Mouse (Mus musculus) liver, embryonic 13.5 days (tissue): Measurements from ENCODE around the gene Lrrc51. TPM values are rescaled to one million over a fixed set of nuclear protein-coding genes. Genes with fewer than 3 reads are reported as not detected.

ENCODE experiments used
- microRNA-seq: library from miRNA; unstranded; fragments of <30 nt; microRNA quantifications from one replicate; pipeline ENCODE4, GENCODE M21; 2016
- polyA plus RNA-seq: library from polyadenylated mRNA; unstranded; fragments of >200 nt; fragmentation: Nextera tagmentation; extraction: Ambion mirVana; gene quantifications from 2 replicates; pipeline ENCODE4 v1.2.1, GENCODE M21; 2015

The Lrrc51 gene
- polyA plus RNA-seq, 1 experiment from 2014 or later, result 2.1 TPM

Small RNAs within 50 kb of the gene (microRNA-seq; reads per million reads assigned to microRNA genes)
- gene Gm22655, result not detected

Other genes starting within 250 kb of the Lrrc51 start
- gene Phox2a, start 115.6 kb downstream of the Lrrc51 start, polyA plus RNA-seq, result not detected in 2 replicates
- 3.6 and 5.2 TPM in 2 replicates for gene Inppl1, start 95.7 kb downstream of the Lrrc51 start, polyA plus RNA-seq
- 3.6 and 4.4 TPM in 2 replicates for gene Folr2, start 76.7 kb downstream of the Lrrc51 start, polyA plus RNA-seq
- gene Anapc15, start 70.2 kb downstream of the Lrrc51 start, polyA plus RNA-seq, result 66.2 and 71.8 TPM in 2 replicates
- gene Folr1, start 63.1 kb downstream of the Lrrc51 start, polyA plus RNA-seq, result 0.38 and 0.41 TPM in 2 replicates
- gene Lamtor1, start 28.0 kb downstream of the Lrrc51 start, polyA plus RNA-seq, result 75.2 and 76.5 TPM in 2 replicates
- 0.15 and 0.21 TPM in 2 replicates for gene Tomt, start 27.5 kb downstream of the Lrrc51 start, polyA plus RNA-seq
- 24.5 and 30.7 TPM in 2 replicates for gene Numa1, start 216 bp upstream of the Lrrc51 start, polyA plus RNA-seq
- gene Il18bp, start 84.8 kb upstream of the Lrrc51 start, polyA plus RNA-seq, result 9.1 and 11.1 TPM in 2 replicates
- gene Rnf121, start 131.6 kb upstream of the Lrrc51 start, polyA plus RNA-seq, result 10.6 and 11.6 TPM in 2 replicates
- gene Xndc1, start 131.6 kb upstream of the Lrrc51 start, polyA plus RNA-seq, result 13.6 and 14.2 TPM in 2 replicates
- gene Xntrpc, start 131.8 kb upstream of the Lrrc51 start, polyA plus RNA-seq, result 0.22 and 0.28 TPM in 2 replicates
- gene Trpc2, start 149.2 kb upstream of the Lrrc51 start, polyA plus RNA-seq, result not detected in 2 replicates
- 0.22 and 0.48 TPM in 2 replicates for gene Art1, start 167.8 kb upstream of the Lrrc51 start, polyA plus RNA-seq
- 0.07 and 0.32 TPM in 2 replicates for gene Art5, start 175.6 kb upstream of the Lrrc51 start, polyA plus RNA-seq
- not detected in 2 replicates for gene Chrna10, start 182.9 kb upstream of the Lrrc51 start, polyA plus RNA-seq